Mouse (Mus musculus): ENCODE data around the gene Tesc.

DNA sequence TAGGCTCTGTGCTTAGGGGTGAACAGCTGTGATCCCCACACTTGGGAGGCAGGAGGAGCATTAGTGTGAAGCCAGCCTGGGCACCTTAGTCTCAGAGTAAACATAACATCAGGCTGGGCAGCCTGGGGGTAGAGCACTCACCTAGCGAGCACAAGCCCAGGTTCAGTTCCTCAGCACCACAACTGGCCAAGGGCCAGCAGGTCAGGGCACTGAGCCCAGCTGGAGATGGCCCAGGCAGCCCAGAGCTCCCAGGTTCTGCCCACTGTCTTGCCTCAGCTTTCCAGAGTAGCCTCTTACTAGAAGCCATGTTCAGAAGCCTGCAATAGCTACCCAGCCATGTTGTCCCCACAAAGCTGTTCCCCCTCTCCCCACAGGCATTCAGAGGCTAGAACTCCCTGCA, 21.8 kb upstream of the Tesc start:
- TF ChIP-seq POLR2A (IDR thresholded peaks at IDR 0.05; ENCODE audit: borderline replicate concordance, low read depth, low read length) (no peak), CTCF (IDR thresholded peaks at IDR 0.05; ENCODE audit: low read depth, low read length) (no peak)
